Mouse (Mus musculus): ENCODE data around the gene Sdcbp2.

DNA sequence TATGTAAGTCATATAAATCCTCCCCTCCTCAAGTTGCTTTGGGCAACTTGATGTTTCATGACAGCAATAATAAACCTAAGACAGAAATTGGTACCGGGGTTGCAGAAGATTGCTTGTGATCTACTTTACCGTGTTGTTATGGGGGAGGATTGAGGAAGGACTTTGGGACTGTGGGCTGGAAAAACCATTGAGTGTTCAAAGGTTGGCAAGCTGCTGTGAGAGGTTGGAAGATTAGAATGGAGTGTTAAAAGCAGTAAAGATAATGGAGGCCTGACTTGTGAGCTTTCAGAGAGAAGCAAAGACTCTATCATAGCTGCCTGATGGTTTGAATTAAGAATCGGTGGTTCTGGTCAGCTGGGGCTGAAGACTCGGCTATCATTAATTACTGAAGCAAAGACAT is 6.8 kb downstream of the Sdcbp2 start:
- TF ChIP-seq CTCF (IDR thresholded peaks at IDR 0.05; ENCODE audit: control insufficient read depth, insufficient read depth, low read length) (no peak), POLR2A (IDR thresholded peaks at IDR 0.05; ENCODE audit: borderline replicate concordance, control insufficient read depth, low read depth, low read length) (no peak)
